Mouse (Mus musculus) brain, adult 2 months (tissue): Measurements from ENCODE around the gene Negr1.

Source experiments
- DNase-seq: peaks from one replicate; pipeline ENCODE4 v3.0.0; 2011; ENCODE audit warnings: low read depth, low spot score

Negr1 gene

DNA sequence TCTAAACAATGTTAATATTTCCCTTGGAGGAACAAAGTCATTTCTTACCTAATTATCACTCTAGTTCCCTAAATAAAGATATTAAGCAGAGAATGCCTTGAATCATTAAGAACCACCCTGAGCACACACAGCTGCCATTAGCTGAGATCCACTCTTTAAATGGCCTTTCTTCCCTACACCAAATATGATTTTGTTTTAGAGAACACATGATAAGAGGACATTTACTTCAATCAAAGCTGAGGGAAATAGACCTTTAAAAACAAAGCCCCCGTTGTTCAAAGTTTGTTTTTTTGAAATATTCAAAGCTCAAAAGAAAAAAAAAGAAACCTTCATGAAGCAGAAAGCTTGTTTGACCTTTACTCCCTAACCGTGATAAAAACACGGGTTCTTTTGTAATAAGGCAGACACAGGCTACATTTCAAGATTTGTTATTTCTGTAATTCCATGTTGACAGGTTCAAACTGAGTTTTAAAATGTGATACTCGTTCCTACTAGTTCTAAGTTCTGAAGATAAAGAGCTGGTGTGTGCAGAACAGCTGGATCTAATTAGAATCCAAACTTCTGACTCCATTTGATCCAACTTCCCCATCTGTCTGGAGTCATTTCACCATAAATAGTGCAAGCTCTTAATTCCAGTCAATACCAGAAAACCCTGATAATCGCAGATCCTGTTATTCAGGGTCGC, 544.1 kb downstream of the Negr1 start:
- no peak for DNase-seq

DNA sequence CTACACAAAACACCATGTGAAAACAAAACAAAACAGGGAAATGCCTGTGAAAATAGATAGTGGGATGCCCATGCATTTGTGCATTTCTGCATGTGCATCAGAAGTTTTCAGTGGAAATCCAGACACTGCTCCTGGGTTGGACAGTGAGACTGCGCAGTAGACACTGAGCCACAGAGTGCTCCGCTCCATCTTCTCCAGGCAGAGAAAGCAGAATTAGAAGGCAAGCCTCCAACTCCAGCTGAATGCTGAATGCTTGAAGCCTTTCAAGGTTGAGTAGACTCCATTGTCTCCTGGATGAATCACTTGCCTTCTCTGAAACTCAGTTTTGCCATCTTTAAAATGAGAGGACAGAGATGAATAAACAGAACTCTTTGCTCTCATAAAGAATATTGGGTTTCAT, 546.6 kb downstream of the Negr1 start:
- peak; percentile 71 for DNase-seq

DNA sequence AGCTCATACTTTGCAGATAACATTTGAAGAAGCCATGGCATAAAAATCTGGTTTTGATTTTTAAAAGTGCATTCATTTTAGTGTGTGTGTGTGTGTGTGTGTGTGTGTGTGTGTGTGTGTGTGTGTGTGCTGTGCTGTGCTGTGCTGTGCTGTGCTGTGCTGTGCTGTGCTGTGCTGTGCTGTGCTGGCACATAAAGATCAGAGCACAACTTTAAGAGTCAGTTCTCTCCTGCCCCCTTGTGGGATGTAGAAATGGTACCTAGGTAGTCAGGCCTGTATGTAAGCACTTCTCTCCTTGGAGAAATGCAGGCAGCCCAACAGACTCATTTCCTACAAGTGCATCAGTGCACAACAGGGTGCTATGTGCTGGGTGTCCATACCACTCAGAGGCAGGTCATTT, 547.7 kb downstream of the Negr1 start:
- peak; percentile 92 for DNase-seq

DNA sequence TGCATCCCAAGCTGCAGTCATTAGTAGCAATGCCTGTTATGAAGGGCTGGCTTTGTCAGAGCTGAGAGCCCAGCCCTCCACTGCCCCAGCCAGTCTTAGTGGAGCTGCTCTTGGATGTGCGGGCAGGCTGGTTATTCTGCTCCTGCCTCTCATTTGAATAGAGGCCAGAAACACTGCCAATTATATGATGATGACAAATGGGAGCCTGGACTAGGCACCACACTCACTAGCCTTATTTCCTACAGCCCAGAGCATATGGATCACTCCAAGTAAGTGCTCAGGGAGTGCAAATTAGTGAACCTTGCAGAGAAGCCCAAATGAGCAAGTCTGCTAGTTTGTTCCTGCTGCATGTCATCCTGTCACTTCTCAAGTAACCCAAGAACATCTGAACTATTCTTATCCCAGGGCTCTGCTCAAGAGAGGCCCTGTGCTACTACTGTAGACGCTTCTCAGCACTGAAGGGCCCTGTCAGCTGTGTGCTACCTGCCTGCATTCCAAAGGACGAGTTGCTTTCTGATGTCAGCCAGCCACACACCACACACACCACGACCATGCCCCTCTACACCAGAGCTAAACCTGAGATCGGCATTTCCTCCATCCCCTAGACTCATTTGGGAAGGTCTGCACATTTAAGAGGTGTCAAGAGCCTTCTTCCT, 553.6 kb downstream of the Negr1 start:
- DNase-seq, result peak; percentile 90

DNA sequence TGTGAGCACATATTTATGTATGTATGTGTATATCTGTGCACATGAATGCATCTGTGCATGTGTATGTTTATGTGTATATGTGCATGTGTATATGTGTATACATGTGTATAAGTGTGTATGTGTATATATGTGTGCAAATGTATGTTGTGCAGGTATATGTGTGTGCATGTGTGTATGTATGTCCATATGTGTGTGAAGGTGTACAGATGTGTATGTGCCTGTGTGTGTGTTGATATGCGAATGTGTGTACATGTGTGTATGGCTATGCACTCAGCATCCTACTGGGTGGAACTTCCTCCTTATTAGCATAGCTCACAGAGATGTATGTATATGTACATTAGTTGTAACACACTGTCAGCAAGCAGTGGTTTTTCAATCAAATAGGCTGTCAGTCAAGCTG, 554.4 kb downstream of the Negr1 start:
- no peak for DNase-seq

DNA sequence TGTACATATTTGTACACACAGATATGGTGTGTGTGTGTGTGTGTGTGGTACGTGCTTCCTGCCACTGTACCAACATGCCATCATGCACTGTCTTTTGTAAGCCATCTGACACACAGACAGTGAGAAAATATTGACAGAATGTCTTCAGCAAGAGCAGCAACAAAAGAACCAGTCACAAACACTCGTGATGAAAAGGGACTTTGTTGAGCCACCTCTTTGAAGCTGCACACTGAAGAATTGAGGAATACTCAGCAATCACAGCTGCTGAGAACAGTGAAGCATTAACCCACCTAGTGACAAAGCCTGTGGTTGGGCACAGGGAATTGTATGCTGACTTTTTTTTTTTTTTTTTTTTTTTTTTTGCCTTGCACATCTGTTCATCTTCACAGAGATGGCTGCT, 558.3 kb downstream of the Negr1 start:
- peak; percentile 70 for DNase-seq

DNA sequence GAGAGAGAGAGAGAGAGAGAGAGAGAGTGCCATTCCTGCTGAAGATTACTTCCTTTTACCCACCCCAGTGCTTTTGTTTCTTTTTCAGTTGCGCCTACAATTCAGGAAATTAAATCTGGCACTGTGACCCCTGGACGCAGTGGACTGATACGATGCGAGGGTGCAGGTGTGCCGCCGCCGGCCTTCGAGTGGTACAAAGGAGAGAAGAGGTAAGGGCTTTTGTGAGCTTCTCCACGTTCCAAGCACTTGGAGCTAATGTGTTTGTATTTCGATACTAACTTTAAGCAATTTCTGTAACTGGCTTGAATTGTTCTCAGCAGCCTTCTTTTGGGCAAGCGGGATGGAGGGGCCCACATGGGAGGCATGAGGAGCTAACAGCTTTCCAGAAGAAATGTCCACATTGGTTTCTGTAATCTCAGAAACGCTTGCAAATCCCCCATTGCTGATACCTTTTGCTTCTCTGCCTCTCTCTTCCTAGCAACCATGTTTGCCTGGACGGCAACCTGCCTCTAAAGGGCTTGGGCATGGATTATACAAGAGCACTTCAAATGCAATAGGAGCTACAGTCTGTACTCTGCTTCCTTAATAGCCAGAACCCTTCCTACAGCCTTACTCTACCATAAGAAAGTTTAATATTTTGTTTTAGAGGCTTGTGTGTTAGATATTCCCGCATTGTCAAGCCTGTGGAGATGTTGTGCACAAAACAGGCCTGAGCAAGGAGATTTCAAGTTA, 584.7 kb downstream of the Negr1 start:
- DNase-seq, result no peak

DNA sequence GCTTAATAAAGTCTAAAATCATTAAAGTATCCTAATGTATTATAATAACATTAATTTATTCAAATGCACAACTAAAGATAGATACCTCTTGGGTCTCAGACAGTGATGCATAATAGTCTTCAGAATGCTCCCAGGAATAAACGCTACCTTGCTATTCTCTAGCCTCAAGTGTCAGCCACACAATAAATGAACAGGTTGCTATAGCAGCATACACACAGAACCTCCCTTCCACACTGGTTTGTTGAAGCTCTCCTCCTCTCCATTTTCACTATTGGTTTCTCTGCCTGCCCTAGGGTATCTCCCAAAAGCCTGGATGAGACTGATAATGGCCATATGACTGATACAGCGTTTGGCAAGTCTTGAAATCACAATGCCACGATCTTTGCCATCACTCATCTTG, 593.3 kb downstream of the Negr1 start:
- no peak for DNase-seq

DNA sequence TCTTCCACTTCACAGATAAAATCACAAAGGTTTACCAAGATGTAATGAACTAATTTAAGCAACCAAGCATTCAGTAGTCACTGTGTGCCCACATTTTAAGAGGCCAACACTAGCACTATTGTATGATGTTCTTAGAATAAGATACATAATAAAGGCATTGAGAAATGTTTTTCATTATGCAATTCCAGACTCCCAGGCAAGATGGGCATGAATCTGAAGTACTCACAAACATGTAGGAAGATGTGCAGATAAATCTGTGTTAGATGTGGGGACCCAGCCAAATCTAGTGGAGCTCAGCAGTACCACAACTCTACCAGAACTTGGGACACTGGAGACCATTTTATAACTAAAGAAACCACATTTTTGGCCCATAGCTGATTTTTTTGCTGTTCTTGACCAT, 593.9 kb downstream of the Negr1 start:
- DNase-seq, result peak; percentile 53

DNA sequence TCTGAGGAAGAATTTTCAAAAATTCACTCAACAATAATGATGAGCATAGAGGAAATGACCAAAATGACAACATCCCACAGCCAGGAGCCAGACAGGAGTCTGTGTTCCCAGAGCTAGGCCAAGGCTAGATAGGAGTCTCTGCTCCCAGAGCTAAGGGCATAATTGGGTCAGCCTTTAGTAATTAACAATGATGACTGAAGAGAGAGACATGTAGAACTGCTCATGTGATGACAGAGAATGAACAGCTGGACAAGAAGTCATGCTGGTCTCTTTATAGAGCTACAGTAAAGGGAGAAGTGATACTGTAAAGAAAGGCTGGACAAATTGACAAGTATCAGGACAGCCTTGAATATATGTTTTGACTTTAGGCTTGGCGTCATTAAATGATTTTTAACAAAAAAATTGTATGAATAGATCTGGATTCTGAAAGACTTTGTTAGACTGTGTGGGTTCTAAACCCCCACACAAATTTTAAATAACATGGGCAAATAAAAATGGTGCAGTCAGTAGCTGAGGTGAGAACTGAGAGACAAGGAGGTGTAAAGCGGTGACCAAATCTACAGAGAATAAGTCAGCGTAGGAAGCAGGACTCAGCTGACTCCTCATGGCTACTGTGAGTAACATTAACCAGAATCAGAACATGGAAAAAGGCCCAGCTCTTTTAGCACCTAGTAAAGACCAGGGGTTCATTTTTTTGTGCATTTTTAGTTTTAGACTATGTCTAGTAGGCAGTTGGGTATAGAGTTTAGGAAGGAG, 603.4 kb downstream of the Negr1 start:
- peak; percentile 70 for DNase-seq

DNA sequence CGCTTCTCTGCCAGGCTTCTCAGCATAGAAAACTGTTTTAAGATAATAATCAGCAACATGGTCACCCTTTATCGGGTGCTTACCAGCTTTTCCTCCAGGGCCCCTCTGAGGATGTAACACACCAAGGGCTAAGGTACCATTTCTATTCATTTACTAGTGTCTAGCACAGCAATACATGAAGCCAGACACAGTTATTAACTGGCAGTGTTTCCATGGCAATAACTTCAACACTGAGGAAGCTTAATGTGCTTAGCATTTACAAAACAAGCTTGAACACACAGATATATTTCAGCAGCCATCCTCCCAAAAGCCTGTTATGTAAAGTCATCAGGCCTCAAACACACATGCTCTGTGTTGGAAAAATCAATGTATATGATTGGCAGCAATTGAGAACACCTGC, 620.4 kb downstream of the Negr1 start:
- DNase-seq, result peak; percentile 66

DNA sequence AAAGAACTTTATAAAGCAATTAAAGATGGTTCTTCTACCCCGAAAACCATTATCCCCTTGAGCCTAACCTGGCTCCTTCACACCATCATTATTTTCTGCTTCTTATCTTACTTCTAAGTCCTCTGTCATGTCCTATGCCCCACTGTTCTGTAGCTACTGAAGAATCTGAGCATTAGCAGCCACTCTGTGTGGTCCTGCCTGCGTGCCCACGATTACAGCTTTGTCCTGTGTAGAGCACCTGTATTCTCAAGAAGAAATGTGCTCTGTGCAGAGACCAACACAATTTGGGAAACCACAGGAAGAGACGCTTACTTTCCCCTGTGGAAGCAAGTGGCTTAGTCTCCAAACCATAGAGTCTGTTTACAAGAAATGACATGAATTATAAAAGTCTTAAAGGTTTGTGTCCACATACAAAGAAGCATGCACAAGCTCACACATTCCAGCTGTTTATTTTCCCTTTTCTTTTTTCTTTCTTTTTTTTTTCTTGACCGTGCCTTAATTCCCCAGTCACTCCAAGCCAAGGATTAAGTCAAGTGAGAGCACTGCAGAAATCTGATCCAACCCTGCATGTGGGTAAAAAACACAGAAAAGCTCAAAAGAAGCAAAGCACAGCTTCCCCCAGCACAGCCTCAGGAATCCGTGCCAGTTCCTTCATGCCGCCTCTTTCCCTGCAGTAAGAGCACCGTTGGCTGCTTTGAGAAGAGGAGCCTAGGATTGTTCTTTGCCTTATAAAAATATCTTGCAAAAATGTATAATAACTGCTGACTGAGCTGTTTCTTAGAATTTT, 627.5 kb downstream of the Negr1 start:
- peak; percentile 74 for DNase-seq

DNA sequence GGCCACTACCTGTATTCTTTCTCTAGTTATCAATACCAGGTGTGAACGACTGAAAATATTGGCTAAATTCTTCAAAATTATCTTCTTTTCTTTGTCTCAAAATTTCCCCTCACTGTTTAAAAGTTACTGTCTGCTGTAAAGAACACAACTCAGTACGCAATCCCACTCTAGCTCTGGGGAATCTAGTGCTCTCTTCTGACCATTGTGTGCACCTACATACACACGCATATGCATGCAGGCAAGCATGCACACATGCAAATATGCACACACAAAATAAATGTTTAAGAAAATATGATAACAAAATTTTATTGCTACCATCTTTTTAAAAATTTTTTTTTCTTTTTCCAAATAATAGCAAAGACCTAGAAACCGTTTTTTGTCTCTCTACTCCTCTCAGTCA, 628.2 kb downstream of the Negr1 start:
- DNase-seq, result peak; percentile 38

DNA sequence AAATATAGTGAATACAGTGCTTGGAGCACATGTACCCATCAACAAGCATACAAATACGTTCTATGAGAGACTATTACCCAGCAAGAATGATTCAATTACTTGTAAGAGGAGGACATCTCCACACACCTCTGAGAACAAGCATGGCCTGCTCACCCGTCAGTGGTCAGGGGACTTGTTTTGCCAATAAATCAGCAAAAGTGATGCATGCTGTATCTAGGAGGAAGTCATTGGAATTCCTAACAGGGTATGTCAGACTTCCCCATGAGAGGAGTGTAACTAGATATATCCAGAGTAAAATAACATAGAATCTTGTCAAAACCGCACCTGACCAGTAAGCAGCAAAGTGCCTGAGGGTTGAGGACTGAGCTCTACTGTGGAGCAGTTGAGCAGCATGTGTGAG, 629.0 kb downstream of the Negr1 start:
- DNase-seq, result no peak

DNA sequence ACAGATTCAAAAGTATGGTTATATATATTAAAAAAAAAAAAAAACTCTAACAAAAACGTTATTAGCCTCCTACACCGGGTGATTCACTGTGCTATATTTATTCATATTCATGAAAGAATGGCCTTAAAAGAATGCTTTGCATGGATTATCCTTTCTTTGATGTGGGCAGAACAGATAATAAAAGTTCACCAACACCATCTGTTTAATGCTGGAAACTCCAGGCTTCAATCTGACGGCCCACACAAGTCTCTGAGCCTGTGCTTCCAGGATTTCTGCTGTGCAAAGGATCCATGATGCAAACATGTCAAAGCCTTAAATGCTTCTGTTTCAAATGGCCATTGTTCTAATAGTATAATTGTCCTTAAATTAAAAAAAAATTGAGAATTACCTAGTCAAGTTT, 630.4 kb downstream of the Negr1 start:
- peak; percentile 72 for DNase-seq

DNA sequence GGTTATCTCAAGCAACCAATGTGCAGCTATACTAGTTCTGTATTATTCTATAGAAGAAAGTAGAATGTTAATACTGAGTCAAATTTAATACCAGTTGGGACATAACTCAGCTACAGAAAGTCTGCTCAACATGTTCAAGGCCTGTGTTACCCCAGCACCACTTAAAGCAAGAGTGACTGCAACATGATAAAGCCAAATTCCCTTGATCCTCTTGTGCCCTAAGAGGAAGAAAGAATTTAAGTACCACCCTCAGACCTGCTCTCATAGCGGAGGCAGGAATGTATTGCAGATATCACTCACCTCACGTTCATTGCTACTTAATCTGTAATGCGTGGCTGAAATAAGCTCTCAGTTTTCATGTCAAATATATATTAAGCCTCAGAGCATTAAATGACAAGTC, 631.5 kb downstream of the Negr1 start:
- DNase-seq, result no peak

DNA sequence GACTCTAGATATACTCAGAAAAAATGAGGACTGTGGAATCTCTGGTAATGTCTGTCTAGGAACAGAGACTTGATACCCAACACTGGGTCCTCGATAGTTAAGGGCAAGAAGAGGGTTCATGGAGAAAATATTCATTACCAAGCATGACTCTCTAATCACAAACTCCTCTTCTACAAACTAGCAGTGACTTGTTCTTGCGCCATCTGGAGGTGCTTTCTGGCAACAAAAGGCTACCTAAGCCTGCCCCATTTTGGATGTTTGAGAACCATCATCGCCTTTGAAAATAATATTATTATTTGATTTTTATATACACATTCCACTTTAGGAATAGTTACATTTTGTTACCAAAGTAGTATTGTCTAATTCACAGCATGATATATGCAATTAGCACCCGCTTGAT, 637.1 kb downstream of the Negr1 start:
- no peak for DNase-seq

DNA sequence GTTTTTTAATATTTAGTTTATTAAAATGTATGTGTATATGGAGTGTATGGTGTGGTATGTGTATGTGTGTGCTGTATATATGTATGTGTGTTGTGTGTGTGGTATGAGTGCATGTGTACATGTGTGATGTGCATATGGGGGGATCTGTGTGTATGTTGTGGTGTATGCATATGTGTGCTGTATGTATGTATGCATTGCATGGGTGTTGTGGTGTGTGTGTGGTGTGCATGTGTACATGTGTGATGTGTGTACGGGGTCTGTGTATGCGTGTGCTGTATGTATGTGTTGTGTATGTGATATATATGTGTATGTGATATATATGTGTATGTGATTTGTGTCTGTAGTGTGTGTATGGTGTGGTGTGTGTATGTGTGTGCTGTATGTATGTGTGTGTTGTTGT, 640.1 kb downstream of the Negr1 start:
- DNase-seq, result no peak

DNA sequence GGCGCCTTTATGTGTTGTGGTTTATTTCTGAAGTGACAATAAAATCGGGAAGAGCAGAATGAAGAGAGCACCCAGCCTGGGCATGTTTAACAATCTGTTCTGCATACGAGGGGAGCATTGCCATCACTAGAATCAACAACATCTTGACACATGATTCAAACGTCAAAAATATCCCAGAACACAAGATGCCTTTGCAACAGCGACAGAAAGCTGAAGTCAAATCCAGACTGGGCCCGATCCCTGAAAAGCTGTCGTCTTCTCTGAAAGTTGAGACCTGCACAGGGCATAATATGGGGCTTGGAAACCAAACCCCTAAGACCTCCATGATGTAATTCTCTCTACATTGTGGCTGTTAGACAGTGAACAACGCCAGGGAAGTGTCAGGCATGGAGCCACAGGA, 642.0 kb downstream of the Negr1 start:
- DNase-seq, result peak; percentile 76

DNA sequence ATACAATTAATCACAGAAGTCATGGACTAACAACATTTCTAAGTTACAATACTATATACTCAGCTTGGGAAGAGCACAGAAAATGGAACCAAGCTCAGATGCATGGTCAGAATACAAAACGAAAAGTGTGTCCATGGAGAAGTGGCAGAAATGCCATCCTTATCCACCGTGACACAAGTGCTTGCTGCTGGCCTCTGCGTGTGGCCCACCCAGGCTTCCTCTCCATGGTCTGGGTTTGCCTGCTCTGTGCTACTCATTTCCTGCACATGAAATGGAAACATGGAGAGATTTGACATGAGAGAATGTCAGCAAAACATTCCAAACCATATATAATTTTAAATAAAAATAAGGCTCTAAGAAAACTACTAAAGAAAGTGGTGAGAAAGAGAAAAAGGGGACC, 645.2 kb downstream of the Negr1 start:
- DNase-seq, result no peak

DNA sequence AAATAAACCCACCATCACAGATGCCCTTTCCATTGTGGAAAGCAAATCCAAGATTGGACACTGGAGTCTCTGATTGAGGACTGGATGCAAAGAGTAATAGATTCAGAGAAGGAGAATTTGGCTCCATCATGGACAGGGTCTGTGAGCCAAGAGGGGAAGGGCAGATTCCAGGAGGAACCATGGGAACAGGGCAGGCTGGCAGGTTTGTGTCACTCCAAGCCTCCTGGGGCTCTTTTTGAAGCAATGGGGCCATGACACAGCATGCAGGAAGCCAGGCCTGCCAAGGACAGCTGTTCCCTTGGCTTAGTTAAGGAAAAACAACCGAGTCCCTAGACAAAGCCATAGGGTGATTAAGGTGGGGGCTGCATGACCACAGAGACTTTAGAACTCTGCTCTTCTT, 647.4 kb downstream of the Negr1 start:
- DNase-seq, result peak; percentile 99
